Mouse (Mus musculus): Measurements from ENCODE around the gene Nme1. TPM values are rescaled to one million over a fixed set of nuclear protein-coding genes. Genes with fewer than 3 reads are reported as not detected.

The Nme1 gene
- 100 to 1,000 TPM in 1 of 4 experiments, 10 to 100 TPM in 3; 87.0 to 108 (median 92.1) TPM for total RNA-seq (2022)

DNA sequence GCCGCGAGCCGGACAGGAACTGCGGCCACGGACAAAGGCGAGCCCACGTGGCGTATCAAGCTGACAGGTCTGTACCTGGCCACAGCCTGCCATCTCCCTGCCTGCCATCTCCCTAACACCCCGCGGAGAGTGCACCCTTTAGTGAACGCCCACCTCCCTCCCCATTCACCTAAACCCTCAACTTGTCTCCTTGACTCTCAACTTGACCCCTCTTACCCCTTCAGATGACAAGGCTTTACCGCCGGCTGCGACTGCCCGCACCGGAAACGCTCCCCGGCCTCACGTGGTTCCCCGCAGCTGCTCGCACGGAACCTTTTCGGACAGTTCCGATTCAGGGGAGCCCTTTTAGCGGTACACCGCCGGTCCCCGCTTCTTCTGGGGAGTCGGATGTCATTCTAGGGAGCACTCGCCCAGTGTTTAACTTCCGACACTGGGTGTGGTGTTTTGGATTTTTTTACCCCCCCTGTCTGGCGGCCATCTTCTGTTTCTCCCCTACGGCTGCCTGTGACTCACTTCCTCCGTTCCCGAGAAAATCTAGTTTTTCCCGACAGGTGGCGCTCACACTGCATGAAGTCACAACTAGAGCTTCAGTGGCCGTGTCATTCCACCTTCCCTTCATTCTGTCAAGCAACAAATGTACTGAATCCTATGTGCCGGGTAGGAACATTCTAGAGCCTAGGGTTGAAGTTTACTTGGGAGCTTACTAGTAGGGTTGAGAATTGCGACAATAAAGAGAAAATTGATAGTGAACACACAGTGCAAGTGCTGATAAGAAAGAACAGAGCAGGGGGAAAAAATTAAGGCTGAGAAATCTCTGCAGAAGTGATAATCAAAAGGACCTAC, at the start of gene Nme1, which contains the start of gene Gm20390:
Nme1 (minus strand) TSS at position 517 of the 843 bp plus-strand sequence.
Gm20390 (minus strand) TSS at position 289 of the 843 bp plus-strand sequence.
- DNase-seq (ENCODE audit: low spot score in 2 of 2) = peak; percentile 95 to 97

DNA sequence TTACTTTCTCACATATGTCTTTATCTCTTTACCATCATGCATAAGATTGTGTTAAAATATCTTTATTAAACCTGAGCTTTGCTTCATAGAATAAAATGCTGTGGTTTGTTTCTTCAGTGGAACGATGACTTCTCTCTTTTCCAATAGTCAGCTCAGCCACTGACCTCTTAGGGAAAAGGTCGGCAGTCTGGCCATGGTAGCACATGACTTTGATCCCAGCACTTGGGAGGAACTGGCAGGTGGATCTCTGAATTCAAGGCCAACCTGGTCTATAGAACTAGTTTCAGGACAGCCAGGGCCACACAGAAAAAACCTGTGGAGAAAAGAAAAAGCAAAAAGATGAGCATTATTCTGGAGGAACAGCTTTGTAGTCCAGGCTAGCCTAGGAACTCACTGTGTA, 35.0 kb upstream of the Nme1 start:
- DNase-seq (ENCODE audit: low spot score in 2 of 2) = no peak

DNA sequence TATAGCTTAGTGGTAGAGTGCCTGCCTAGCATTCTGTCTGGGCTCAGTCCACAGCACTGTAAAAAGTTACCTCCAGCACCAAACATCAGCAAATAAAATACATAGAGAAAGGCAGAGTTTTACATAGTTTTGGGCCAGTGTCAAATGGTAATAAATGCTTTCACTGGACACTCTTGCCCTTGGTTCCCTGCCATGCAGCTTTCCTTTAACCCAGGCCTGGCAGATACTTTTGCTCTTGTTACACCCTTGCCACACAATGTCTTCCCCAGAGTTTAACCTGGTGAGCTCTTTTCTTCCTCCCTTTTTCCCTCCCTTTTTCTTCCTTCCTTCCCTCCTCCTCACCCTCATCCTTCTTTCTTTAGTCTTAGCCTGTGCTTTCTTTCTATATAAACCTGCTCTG, 31.0 kb upstream of the Nme1 start:
- no peak for DNase-seq (ENCODE audit: low spot score in 2 of 2)

DNA sequence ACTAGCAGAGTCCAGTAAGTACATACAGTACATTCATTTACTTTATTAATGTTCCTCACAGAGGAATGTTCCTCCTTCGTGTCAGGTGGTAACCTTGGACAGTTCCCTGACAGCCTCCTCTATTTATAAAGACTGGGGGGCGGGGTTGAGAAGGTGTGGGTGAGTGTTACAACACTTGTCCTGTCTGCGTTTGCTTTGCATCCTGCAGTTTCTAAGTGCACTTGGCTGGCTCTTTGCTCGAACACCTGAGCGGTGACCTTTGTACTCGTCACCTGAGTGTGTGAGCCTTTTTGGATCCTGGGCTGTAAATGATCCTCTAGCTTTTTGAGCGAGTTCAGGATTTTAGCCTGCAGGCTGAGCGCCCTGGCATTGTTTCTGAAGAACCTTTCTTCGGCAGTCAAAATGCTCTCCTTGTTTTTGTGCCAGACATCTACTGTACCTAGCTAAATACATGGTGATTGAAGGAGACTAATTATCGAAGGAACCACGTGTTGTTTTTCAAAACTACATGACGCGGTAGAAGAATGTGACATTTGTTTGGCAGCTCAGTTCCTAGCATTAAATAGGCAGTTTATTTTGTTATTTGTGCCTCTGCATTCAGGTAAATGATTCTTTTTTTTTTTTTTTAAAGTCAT, 28.9 kb upstream of the Nme1 start:
- DNase-seq (ENCODE audit: low spot score in 2 of 2) = no peak

DNA sequence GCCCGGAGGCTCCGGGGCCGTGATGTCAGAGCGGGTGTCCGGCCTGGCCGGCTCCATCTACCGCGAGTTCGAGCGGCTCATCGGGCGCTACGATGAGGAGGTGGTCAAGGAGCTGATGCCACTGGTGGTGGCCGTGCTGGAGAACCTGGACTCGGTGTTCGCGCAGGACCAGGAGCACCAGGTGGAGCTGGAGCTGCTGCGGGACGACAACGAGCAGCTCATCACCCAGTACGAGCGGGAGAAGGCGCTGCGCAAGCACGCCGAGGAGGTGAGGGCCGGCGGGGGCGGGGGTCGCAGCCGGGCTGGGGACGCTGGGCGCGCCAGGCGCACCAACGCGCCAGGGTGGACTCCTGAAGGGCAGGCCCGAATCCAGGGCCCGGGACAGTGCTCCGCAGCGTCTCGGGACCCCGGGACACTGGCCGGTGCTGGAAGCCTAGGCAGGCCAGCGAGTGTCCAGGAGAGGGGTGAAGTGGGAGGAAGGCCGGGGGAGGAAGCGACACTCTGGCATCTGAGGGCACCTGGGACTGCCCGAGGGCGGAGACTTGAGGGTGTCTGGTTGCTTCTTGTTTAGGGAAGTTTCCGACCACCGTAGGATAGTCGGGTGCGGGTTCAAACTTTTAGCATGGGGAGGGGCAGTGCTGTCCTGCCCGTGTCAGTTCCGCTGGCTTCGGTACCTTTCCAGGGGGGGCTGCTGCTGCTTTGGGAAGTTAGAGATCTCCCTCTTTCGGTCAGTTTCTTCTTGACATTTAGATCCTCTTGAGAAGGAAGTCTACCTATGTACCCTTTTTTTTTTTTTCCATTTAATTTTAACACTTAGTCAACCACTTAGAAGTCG, 28.2 kb upstream of the Nme1 start:
- DNase-seq (ENCODE audit: low spot score in 2 of 2) = peak; percentile 40 to 57

DNA sequence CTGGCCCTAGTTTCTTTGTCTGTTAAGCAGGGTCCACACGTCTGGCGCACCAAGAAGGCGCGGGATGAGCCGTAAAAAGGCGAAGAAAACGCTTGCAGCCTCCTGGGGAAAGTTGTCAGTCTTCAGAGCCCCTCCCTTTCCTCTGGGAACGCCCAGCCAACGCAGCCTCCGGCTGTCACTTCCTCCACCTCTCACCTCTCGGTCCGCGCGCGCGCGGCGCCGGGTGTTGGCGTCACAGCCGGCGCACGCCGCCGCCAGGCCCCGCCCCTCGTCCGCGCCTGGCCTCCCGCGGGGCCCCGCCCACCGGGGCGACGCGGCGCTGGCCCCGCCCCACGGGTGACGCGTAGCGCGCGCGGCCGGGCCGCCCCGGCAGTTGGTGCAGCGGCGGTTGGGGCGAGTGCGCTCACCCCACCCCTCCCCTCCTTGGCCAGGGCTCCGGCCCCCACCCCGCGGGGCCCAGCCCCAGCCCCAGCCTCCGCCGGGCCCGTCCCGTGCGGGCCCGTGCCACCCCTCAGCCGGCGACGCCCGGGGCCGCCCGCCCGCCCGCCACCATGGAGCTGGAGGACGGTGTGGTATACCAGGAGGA, 27.5 kb upstream of the Nme1 start, which contains the start of gene Spag9:
Spag9 (plus strand) TSS at position 372 of the 586 bp plus-strand sequence.
- DNase-seq (ENCODE audit: low spot score in 2 of 2) = peak; percentile 77 to 93

DNA sequence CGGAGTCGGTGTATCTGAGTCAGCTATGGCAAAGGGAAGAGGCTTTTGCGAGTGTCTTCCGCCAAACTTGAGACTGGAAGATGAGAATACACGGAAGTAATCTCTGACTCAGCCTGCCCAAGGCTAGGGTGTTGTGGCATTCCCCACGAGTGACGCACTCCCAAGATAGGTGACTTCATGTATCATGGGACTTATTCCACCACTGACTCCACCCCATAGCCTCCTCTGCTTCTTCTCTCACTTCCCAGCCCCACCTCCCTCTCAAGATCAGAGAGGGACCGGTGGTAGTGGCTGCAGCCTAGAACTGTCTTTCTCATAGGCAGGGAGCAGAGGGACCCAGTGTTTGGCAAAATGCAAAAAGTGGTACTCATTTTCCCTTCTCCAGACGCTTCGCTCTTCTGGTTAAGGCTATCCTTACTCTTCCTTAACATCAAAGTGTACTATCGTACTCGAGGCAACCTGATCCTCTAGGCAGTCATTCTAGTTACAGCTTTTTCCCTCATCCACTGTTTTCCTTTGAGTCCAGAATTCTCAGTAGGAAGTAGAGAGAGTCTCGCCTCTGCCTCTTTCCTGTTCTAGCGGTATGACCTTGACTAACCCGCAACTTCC, 26.9 kb upstream of the Nme1 start:
- DNase-seq (ENCODE audit: low spot score in 2 of 2) = peak; percentile 67 to 89

DNA sequence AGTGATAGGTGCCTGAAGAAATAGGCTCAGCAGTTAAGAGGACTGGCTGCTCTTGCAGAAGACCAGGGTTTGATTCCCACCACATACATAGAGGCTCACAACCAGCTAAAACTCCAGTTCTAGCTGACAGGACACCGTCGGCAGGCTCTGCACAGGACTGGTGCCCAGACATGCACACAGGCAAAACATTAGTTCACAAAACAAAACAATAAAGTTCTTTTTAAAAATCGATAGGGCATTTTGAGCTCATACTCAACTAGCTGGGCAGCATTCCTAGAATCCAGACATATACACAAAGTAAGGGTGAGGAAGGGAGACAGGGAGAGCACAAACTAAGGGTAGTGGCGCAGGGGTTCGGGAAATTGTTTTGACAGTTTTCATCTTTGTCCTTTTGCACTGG, 26.2 kb upstream of the Nme1 start:
- no peak for DNase-seq (ENCODE audit: low spot score in 2 of 2)

DNA sequence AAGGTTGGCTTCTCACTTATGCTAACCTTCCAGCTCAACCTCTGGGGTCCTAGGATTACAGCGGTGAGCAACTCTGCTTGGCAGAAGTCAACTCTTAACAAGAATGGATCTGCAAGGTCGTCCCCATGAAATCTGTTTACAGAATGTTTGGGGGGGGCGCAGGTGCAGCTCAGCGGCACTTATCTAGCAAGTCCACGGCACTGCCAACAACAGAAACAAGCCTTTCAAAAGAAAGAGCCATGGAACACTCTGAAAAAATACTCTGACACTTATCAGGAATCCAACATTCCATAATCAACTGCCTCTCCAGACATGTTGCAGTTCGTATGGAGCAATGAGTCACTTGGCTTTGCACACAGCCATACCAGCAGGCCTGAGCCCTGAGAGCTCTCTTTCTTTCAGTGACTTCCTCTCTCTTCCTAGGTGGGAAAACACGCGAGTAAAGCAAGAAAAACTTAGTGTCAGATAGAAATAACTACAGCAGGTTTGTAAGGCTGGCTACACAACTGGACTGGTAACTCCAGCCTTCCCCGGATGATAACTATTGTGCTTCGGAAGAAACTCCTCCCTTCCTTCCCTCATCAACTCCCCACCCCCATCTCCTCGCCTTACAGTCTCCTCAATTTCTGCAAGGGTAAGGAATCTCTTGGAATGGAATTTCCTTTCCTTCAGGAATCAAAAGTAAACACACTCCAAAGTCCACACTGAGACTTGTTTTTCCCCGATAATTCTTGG, 20.2 kb upstream of the Nme1 start:
- DNase-seq (ENCODE audit: low spot score in 2 of 2) = no peak

DNA sequence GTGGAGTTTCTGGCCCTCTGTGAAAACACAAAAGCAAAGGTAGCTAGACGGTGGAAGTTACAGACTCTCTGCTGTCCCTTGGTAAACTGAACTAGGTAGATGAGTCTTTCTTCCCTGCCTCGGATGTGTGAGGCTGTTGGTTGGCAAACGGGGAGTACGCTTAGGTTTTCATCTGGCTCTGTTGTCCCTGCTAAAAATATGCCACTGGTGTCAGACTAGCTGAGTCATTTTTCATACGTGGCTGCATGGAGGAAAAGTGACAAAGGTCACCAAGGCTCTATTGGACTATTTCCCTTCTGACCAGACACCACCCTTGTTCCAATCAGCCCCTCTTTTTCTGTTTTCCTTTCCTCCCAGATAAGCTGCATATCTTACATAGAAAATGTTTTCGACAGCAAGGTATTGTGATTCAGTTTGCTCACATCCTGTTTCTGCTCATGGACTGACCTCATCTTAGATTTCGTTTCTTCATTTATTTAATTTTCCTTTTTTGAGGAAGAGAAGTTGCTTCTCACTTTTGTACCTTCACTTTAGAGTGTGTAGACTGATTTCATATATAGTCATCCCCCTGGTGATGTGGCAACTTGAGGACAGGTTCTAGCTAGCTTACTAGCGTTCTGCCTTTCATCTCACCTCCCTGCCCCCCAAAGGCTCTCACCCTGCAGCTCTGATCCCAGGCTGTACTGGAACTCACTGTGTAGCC, 19.5 kb upstream of the Nme1 start:
- DNase-seq (ENCODE audit: low spot score in 2 of 2) = no peak

DNA sequence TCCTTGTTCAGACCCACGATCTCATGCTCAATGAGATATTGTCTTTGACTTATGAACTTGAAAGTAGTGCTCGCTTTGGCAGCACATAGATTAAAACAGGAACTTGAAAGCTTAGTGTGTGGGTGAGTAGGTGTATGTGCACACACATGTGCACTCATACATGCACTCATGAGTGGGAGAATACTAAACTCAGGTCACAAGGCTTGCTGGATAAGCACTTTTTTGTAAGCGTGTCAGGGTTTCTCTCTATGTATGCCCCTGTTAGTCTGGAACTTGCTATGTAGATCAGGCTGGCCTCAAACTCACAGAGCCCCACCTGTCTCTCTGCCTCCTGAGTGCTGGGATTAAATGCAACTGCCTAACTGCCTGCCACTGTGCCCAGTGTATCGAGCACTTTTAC, 18.7 kb upstream of the Nme1 start:
- no peak for DNase-seq (ENCODE audit: low spot score in 2 of 2)

DNA sequence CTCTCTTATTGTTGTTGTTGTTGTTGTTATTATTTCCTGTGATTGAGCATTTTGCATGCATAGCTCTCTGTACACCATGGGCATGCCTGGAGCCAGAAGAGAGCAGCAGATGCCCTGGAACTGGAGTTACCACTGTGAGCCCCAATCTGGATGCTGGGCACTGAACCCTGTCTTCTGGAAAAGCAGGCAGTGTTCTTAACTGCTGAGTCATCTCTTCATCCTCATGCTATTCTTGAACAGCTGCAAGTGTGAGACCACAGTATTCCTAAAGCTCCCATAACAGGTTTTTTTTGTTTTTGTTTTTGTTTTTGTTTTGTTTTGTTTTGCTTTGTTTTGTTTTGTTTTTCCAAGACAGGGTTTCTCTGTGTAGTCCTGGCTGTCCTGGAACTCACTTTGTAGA, 18.0 kb upstream of the Nme1 start:
- no peak for DNase-seq (ENCODE audit: low spot score in 2 of 2)

DNA sequence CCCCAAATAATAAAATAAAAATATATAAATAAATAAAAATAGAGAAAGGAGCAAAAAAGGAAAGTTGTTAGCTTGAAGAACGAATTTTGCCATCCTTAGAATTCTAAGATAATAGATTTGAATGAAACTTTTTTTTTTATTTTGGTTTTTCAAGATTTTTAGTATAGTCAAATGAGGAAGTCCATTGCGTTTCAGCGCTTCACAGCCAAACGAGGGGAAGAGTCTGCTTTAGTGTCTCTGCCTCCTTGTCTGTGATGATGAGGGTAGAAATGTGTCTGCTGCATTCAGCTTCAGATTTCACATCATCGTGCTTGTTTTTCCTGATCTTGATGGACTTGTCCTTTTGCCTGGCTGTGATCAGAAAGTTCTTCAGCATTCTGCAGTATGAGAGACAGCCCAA, 16.9 kb upstream of the Nme1 start:
- no peak for DNase-seq (ENCODE audit: low spot score in 2 of 2)

DNA sequence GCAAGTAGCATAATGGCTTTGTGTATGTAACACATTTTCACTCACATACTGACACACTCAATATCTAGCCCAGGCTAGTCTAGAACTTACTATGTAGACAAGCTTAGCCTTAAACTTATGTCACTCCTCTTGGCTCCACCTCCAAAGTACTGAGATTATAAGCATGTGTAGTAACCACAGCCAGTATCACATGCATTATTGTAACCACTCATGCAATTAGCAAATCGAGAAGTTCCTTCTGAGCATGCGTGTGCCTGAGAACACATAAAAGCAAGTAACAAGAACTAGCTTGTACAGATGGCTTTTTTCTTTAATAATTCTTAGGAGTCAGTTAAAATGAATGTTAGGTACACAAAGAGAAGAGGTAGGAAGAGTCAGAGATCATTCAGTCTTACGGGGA, 16.3 kb upstream of the Nme1 start:
- DNase-seq (ENCODE audit: low spot score in 2 of 2) = no peak

DNA sequence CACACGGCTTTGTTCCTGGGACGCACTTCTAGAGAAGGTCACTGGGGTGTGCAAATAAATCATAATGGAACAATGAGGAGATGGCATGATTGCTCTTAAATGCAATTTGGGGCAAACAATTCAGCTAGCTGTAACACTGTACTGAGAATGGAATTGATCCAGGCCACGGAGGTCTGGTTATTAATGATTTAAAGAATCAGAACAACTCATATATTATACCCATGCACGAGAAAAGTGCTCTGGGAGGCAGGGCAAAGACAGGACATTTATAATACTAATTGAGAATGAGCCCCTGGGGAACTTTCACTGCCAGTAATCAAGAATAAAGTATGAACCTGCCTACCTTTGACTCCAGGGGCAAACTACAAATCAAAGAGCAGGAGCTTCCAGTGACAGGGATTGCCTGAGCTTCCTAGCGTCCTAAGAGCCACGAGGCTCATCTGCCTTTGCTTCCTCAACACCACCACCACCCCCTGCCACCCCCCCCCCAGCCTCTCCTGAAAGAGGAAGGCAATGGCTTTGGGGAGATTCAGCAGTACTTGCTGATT, 11.3 kb upstream of the Nme1 start:
- DNase-seq (ENCODE audit: low spot score in 2 of 2) = no peak

DNA sequence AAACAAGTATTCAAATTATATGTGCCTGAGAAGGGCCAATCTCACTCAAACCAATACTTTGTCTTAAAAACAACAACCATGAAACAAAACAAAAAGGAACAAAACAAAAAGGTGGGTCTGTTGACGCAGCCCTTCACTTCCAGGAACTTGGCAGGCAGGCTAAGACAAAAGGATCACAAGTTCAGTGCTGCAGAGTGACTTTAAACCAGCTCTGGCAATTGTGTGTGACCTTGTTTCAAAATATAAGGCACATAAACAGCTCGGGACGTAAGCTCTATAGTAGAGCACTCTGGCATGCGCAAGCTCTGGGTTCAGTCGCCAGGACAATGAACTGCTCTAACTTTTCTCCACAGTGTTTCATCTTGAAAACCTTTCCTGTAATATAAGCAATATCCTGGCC, 4.6 kb upstream of the Nme1 start:
- DNase-seq (ENCODE audit: low spot score in 2 of 2) = no peak

DNA sequence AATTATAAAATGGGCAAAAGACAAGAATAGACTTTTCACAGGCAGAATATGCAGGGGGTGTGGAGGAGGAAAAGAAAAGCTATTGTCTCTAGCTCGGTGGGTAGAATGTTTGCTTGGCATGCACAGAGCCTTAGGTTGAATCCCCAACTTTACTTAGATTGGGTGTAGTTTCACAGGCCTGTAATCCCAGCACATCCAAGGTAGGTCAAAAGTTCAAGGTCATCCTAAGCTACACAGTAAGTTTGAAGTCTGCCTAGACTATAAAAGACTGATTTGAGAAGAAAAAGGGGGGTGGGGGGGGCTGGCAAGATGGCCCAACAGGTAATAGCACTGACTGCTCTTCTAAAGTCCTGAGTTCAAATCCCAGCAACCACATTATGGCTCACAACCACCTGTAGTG, 1.5 kb upstream of the Nme1 start:
- no peak for DNase-seq (ENCODE audit: low spot score in 2 of 2)

DNA sequence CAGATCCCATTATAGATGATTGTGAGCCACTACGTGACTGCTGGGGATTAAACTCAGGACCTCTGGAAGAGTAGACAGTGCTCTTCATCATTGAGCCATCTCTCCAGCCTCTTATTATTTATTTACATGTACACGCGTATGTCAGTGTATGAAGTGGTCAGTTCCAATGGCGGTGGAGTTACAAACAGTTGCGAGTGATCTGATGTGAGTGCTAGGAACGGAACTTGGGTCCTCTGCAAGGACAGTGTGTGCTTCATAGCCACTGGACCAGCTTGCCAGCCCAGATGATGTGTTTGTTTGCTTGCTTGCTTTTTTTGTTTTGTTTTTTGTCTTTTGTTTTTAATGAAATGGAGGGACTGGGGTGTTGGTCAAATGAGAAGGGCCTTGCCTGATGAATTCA, 850 bp upstream of the Nme1 start:
- no peak for DNase-seq (ENCODE audit: low spot score in 2 of 2)

DNA sequence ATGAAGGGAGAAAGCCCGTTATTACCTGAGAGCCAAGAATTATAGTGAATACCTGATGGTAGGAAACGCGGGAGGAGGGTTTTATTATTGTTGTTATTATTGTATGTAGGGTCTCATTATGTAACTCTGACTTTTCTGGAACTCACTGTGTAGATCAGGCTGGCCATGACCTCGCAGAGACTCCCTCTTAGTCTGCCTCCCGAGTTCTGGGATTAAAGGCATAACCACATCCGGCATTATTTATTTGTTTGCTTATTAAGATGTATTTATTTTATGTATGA, 467 bp upstream of the Nme1 start:
- no peak for DNase-seq (ENCODE audit: low spot score in 2 of 2)

DNA sequence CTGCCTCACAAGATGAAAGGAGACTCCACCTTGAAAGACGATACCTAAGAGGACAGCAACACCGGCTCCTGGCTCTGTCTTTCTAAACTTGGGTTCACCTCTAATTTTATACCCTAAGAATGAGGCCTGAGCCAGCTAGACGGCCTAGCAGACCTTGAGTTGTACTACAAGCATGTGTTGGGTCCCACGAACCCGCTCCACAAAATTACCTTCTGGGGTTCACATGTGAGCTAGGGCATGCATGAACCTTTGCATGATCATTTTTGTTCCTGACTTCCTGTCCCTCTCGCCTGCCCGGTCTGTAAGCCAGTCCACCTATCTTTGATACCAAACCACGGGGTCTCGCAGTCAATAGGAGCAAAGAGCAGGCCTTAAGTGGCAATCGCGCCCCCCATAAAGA, 940 bp downstream of the Nme1 start:
- no peak for DNase-seq (ENCODE audit: low spot score in 2 of 2)
